Mouse (Mus musculus): ENCODE measurements around the gene Tbx1.

The Tbx1 gene

DNA sequence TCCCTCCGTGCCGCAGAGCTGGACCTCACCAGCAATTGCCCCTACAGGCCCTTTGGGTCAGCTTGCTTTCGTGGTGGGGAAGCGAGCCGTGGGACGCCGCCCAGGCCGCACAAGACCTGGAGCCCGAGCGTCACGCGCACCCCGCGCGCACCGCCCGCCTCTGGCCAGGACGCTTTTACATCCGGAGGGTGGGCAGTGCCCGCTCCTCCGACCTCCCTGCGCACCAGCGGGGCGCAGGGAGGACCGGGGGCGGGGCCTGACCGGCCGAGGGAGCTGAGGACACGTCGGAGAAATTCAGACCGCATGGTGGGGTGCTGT lies 1.8 kb downstream of the Tbx1 start:
- no peak for DNase-seq (ENCODE audit: low read depth, low spot score)

DNA sequence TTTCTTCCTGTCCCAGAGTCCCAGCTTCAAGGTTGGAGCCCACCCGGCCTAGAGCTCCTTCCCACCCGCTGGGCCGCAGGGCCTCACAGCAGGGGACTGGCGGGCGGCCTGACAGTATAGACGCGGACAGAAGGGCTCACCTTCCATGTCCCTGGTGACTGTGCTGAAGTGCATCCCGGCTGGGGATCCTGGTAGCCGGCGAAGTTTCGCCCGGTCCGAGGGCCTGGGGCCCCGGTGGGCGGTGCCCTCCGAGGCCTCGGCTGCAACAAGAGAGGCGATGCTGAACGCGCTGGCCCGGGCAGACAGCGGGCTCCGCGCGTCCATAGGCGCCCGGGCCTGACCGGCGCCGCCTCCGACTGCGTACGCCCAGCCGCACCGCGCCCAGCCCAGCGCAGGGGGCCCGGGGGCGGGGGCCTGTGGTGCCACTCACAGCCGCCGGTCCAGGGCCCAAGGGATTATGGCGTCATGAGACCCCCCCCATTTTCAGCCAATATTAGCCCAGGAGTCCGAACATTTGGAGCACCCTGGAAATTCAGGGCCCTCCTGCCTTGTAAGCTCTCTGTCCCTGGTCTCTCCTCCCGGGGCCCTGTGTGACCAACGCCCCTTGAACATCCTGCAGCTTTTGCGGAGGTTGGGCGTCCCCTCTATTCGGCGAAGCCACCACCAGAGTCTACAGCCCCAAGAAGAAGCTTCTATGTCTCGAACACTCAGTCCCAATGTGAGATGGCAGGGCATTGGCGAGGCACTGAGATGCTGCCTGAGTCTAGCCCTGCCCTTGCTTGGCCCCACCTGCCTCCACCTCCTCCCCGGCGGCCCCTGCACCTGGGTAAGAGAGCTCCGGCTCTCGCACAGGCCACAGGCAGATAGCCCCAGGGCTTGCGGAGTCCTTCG lies 2.4 kb downstream of the Tbx1 start:
- no peak for DNase-seq (ENCODE audit: low read depth, low spot score)

- no peak for DNase-seq (ENCODE audit: low read depth, low spot score)
These were observed 3.4 kb downstream of the Tbx1 start for GRCm38 (mm10) chr16:18586906-18587546.

DNA sequence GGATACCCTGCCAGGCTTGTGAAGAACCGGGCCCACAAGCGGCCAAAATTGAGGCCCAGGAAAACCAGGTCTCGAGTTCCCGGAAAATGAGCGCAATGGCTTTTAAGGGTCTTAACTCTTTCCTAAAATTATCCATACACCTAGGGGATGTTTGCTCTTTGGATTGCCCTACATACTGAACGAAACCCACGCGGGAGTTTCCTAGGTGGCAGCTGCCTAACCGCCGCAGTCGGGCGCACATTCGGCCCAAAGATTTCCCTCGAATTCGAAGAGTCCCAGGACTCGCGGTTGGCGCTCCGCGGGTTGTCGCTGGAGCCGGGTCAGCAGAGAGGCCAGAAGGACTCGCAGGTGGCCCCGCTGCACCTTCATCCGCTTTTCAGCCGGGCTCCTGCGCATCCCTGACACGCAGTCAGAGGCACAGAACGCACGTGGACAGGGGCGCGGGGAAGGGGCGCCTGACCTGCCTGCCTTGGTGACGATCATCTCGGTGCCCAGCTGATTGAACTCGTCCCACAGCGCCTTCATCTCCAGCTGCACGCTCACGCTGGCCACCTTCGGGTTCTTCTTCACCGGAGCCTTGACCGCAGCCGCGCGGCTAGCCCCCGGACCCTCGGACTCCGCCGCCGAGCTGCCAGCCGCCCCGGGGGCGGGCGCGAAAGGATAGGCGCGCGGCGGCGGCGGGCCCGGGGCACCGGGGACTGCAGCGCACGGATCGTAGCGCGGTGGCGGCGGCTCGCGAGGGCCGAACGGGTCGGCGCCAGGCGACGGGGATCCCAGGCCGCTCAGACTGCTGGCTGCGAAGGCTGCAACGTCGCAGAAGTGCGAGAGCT lies 4.2 kb downstream of the Tbx1 start:
- no peak for DNase-seq (ENCODE audit: low read depth, low spot score)

GRCm38 (mm10) chr16:18585676-18586075 lies 4.8 kb downstream of the Tbx1 start:
- DNase-seq (ENCODE audit: low read depth, low spot score), result no peak

- no peak for DNase-seq (ENCODE audit: low read depth, low spot score)
These were observed 5.5 kb downstream of the Tbx1 start for GRCm38 (mm10) chr16:18584901-18585510.

- no peak for DNase-seq (ENCODE audit: low read depth, low spot score)
These were observed 6.7 kb downstream of the Tbx1 start for GRCm38 (mm10) chr16:18583673-18584357.

DNA sequence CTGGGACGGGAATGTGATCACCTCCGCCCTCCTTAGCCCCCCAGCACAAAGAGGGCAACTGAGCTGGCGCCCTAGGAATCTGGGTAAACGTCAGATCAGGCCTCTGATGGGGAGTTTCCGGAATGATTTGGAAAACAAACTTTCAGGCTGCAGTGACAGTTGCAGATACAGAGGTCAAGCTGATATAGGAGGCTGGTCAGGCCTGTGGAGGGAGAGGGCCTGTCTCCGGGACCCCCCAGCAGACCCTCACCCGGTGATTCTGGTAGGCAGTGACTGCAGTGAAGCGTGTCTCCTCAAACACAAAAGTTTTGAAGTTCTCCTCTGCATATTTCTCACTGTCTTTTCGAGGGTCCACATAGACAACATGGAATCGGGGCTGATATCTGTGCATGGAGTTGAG lies 7.3 kb downstream of the Tbx1 start:
- no peak for DNase-seq (ENCODE audit: low read depth, low spot score)

DNA sequence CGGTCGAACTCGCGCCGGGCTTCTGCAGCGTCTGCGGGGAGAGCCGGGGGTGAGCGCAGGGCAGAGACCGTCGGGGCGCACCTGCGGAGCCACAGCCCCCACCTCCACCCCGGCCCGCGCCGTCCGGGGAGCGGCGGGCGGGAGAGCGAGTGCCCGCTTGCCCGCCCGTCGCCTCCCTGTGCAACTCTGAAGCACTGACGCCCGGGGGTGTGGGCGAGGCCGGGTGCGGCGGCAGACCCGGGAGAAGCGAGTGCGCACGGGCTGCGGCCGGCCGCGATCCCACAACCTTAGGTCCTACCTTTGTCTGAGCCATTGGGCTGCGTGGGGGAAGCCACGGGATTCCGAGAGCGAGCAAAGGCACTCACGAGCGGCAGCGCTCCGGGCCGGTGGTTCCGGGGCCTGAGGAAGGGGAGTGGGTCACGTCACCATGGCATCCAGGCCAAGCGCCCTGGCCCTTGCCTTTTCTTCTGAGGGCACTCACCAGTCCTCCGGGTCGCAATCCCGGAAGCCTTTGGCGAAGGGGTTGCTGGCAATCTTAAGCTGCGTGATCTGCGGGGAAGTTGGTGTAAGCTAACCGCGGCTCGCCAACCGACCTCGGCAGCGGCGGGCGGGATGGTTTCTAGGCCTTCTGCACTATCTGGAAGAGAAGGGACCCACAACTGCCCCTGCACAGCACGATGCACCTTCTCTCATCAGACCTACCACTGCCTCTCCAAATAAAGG lies 7.9 kb downstream of the Tbx1 start:
- DNase-seq (ENCODE audit: low read depth, low spot score), result no peak

GRCm38 (mm10) chr16:18581623-18582205 lies 8.8 kb downstream of the Tbx1 start:
- DNase-seq (ENCODE audit: low read depth, low spot score), result no peak

GRCm38 (mm10) chr16:18581050-18581622 lies 9.3 kb downstream of the Tbx1 start:
- no peak for DNase-seq (ENCODE audit: low read depth, low spot score)

GRCm38 (mm10) chr16:18580389-18580788 lies 10.1 kb downstream of the Tbx1 start:
- no peak for DNase-seq (ENCODE audit: low read depth, low spot score)

DNA sequence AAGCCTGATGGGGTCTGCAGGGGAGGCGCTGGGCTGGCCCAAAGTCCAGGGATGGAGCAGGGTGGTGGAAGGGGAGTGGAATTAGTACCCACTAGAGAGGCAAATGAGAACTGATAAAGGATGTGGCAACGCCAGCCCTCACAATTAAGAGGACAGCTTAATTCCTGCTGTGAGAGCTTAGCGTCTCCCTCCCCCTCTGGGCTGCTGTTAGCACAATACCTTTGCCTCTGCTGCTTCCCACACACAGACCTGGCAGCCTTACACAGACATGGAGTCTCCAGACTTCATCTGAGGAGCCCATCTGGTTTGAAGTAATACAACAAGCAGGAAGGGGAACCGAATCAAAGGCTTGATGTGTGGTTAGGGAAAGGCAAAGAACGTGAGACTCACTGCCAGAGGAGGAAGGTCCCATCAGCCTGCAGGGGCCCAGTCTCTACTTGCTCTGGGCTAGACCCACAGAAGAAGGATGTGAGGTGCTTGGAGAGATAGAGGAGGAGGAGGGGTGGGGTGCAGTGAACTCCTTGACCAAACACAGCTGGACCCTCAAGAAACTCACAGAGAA lies 12.8 kb downstream of the Tbx1 start:
- DNase-seq (ENCODE audit: low read depth, low spot score), result no peak

DNA sequence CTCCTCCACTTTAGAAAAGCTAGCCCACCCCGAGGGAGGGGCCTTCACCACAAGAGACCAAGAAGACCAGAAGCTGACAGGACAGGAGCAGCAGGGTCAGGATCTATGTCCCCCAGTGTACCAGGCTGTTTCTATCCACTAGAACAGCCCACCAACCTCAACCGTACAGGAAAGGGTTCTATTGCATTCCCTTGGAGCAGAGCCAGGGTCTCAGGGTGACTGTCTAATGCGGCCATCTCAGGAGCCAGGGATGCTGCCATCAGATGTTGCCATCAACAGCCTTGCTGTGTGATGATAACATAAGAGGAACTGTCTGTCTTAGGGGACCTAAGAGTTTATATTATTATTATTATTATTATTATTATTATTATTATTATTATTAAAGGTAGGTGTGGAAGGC lies 13.4 kb downstream of the Tbx1 start:
- no peak for DNase-seq (ENCODE audit: low read depth, low spot score)

- DNase-seq (ENCODE audit: low read depth, low spot score), result no peak
These were observed 16.3 kb downstream of the Tbx1 start for GRCm38 (mm10) chr16:18574196-18574595.

- DNase-seq (ENCODE audit: low read depth, low spot score), result no peak
These were observed 21.9 kb downstream of the Tbx1 start for GRCm38 (mm10) chr16:18568599-18568998.

DNA sequence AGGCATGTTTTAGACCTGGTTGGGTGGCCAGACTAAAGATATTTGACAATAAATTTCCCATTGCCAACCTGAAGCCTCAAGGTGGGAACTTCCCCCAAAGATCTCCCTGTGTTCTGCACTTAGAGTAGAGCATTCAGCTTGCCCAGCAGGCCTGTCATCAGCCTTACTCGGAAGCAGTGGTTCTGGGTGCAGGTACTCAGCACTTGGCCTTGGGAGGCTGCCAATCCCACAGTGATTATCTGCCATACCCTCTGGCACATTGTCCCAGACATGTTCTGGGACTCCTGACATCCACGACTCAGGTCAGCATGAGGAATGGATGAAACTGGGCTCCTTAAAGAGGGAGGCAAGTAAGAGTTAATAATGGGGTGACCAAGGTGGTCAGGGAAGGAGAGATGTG lies 26.0 kb downstream of the Tbx1 start:
- DNase-seq (ENCODE audit: low read depth, low spot score), result no peak

- DNase-seq (ENCODE audit: low read depth, low spot score), result no peak
These were observed 34.0 kb downstream of the Tbx1 start for GRCm38 (mm10) chr16:18556461-18556860.

- no peak for DNase-seq (ENCODE audit: low read depth, low spot score)
These were observed 35.1 kb downstream of the Tbx1 start for GRCm38 (mm10) chr16:18555235-18555935.

Measured in brain, embryonic 18.5 days (tissue).